Mouse (Mus musculus): Measurements from ENCODE around the gene Slc9a4.
"Not testable (repeated sequence)": the region's sequence is repeated elsewhere in the genome, so short reads cannot be mapped to it uniquely, and the experiment has no call there.

Slc9a4 gene

GRCm38 (mm10) chr1:40648234-40648633 lies 68.4 kb downstream of the Slc9a4 start:
- peak; percentile 26; the same call in 1 of the 2 replicates for ATAC-seq (ENCODE audit: insufficient number of reproducible peaks, low FRiP score, low TSS enrichment)

- no peak for ATAC-seq (ENCODE audit: insufficient number of reproducible peaks, low FRiP score, low TSS enrichment)
These were observed 71.1 kb downstream of the Slc9a4 start for GRCm38 (mm10) chr1:40650803-40651497.

- no peak for ATAC-seq (ENCODE audit: insufficient number of reproducible peaks, low FRiP score, low TSS enrichment)
These were observed 77.2 kb downstream of the Slc9a4 start for GRCm38 (mm10) chr1:40657035-40657434.

GRCm38 (mm10) chr1:40657978-40658496 lies 78.2 kb downstream of the Slc9a4 start:
- no peak for ATAC-seq (ENCODE audit: insufficient number of reproducible peaks, low FRiP score, low TSS enrichment)

GRCm38 (mm10) chr1:40659017-40659416 lies 79.1 kb downstream of the Slc9a4 start:
- no peak for ATAC-seq (ENCODE audit: insufficient number of reproducible peaks, low FRiP score, low TSS enrichment)

- ATAC-seq (ENCODE audit: insufficient number of reproducible peaks, low FRiP score, low TSS enrichment): no peak
These were observed 79.6 kb downstream of the Slc9a4 start for GRCm38 (mm10) chr1:40659496-40659895.

DNA sequence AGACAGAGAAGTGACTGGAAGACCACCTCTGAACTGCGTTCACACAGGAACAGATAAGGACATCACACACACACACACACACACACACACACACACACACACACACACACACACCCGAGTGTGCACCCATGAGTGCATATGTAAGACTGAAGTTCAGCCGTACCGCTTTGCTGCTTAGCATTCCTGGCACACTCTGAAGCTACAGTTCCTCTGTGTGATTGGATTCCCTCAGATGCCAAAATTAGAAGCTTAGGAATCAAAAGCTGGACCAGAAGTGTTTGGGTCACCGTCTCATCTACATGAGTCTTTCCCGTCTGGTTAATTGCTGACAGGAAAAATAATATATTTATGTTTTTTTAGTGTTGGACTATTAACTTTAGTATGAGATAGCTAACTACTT lies 81.0 kb downstream of the Slc9a4 start:
- no peak for ATAC-seq (ENCODE audit: insufficient number of reproducible peaks, low FRiP score, low TSS enrichment)

GRCm38 (mm10) chr1:40665401-40666370 lies 85.8 kb downstream of the Slc9a4 start:
- ATAC-seq (ENCODE audit: insufficient number of reproducible peaks, low FRiP score, low TSS enrichment): no peak

GRCm38 (mm10) chr1:40667442-40667841 lies 87.6 kb downstream of the Slc9a4 start:
- ATAC-seq (ENCODE audit: insufficient number of reproducible peaks, low FRiP score, low TSS enrichment): not testable (repeated sequence)

DNA sequence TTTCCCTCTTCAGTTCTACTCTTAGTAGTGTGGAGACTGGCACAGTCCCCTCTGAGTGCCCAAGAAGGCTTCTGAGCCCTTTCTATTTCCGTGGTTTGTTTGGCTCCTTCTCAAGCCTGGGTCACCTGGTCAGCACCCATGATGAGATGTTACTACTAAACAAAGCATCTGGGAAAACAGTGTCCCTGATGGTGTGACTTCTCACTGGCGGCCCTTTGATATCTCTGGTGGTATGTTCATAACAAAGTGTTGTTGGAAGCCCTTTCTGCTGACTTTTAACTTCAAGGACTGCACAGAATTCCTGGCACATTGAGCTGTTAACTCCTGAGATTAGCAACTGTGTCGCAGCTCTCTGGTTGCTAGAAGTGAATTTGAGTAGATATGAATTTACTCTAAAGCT lies 90.1 kb downstream of the Slc9a4 start:
- no peak for ATAC-seq (ENCODE audit: insufficient number of reproducible peaks, low FRiP score, low TSS enrichment)

GRCm38 (mm10) chr1:40671490-40671889 lies 91.6 kb downstream of the Slc9a4 start:
- no peak for ATAC-seq (ENCODE audit: insufficient number of reproducible peaks, low FRiP score, low TSS enrichment)

GRCm38 (mm10) chr1:40677306-40677705 lies 97.4 kb downstream of the Slc9a4 start:
- no peak for ATAC-seq (ENCODE audit: insufficient number of reproducible peaks, low FRiP score, low TSS enrichment)
